Mouse (Mus musculus) layer of hippocampus, adult 9-11 months (tissue): Measurements from ENCODE around the gene Prkaa1.

ENCODE experiments used
- DNase-seq: peaks from one replicate; pipeline ENCODE4 v3.0.0; 2022

The Prkaa1 gene

DNA sequence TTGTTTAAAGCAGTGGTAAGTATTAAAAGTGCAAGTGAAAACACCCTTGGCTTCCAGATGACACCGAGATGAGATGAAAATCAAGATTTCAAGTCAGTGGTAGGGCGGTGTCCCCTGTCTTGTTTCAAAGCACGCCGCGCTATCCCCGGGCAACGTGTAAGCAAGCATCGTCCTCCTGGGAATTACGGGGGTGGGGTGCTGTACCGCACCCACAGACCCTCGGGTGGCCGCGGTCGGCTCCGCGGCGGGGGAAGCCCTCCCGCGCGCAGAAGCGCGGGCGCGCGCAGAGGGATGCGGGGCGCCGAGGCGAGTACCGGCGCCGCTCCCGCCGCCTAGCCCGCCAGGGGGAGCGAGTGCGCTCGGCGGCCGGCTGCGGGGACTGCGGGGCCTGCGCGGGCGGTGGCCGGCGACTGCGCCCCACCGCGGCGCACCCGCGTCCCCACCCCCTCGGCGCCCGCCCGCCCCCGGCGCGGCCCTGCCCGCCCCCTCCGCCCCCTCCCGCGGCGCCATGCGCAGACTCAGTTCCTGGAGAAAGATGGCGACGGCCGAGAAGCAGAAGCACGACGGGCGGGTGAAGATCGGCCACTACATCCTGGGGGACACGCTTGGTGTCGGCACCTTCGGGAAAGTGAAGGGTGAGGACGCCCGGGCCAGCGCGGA is at the start of gene Prkaa1:
TSS of gene Prkaa1 (plus strand) at position 501 of the 660 bp plus-strand sequence.
- peak; percentile 52 for DNase-seq

DNA sequence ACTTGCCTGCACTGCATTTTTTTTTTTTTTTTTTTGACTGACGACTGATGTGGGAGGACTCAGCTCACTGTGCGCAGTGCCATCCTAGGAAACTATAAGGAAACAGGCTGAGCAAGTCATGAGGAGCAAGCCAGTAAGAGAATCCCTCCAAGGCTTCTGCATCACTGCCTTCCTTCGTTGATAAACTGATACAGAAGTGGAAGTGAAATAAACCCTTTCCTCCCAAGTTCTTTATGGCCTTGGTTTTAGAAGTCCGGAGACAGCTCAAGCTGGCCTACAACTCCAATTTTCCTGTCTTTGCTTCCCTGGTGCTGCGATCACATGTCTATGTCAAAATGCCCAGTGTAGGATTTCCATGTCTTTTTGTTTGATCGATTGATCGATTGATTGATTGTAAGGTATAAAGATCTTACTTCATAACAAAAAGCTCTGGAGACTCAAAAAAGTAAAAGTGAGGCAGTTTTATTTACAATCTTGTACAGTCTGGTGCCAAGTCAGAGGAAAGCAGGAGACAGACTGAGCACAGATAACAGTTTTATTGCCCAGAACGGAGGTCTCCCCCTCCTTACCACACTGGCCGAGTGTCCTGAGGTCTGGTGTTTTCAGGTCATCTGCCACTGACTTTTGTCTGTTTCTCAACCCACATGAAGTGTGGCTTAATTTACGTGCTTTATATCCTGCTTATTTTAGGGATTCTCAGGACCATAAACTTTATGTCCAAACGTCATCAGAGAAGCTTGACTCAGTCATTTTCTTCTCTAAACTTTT is 47.9 kb upstream of the Prkaa1 start:
- no peak for DNase-seq

DNA sequence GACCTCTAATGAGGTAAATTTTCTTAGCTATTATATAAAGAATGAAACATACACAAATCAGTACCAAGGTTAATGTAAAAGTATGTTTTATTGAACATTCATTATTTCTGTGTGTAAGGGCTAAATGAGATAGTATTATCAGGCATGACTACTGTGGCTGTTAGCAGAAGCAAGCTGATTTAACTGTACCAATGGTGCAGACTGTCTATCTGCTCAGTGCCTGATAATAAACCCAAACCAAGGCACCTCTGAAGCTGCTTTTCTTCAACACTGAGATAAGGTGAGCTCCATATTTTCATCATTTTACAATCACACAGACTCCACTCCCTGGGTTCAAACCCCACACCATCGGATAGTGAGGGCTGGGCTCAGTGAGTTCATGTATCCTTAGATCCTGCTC is 46.3 kb upstream of the Prkaa1 start:
- DNase-seq: no peak

- peak; percentile 64 for DNase-seq
Observed at GRCm38 (mm10) chr15:5102312-5102711, 41.3 kb upstream of the Prkaa1 start.

- DNase-seq: no peak
Observed at GRCm38 (mm10) chr15:5105891-5106290, 37.8 kb upstream of the Prkaa1 start.

DNA sequence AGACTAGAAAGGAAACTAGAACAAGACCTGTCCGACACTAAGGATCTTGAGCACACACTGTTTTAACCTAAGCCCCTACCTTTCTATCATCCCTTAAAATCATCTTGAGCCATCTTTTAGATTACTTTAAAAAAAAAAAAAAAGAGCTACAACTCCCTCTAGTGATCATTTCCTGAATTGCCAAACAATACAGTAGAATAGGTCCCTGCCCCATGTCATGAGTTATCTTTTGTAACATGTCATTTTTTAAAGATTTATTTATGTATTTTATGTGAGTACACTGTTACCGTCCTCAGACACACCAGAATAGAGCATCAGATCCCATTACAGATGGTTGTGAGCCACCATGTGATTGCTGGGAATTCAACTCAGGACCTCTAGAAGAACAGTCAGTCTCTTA is 37.4 kb upstream of the Prkaa1 start:
- no peak for DNase-seq

GRCm38 (mm10) chr15:5107686-5108654 is 35.7 kb upstream of the Prkaa1 start, which contains the start of gene Card6:
TSS of gene Card6 (minus strand) at chr15:5108539.
- DNase-seq: peak; percentile 34

DNA sequence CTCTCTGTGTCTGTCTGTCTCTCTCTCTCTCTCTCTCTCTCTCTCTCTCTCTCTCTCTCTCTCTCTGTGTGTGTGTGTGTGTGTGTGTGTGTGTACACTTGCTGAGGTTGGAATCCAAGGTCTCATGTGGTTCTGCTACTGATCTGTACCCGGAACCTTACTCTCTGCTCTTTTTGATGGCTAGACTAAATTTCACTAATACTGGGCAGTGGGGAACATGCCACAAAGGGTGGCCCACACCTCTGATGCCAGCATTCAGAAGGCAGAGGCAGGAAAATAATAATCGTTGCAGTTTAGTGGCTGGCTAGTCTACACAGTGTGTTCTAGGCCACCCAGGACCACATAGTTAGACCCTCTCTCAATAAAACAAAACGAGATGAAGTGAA is 35.0 kb upstream of the Prkaa1 start:
- no peak for DNase-seq

GRCm38 (mm10) chr15:5112651-5113050 is 31.0 kb upstream of the Prkaa1 start:
- no peak for DNase-seq

GRCm38 (mm10) chr15:5115173-5115572 is 28.5 kb upstream of the Prkaa1 start:
- no peak for DNase-seq

DNA sequence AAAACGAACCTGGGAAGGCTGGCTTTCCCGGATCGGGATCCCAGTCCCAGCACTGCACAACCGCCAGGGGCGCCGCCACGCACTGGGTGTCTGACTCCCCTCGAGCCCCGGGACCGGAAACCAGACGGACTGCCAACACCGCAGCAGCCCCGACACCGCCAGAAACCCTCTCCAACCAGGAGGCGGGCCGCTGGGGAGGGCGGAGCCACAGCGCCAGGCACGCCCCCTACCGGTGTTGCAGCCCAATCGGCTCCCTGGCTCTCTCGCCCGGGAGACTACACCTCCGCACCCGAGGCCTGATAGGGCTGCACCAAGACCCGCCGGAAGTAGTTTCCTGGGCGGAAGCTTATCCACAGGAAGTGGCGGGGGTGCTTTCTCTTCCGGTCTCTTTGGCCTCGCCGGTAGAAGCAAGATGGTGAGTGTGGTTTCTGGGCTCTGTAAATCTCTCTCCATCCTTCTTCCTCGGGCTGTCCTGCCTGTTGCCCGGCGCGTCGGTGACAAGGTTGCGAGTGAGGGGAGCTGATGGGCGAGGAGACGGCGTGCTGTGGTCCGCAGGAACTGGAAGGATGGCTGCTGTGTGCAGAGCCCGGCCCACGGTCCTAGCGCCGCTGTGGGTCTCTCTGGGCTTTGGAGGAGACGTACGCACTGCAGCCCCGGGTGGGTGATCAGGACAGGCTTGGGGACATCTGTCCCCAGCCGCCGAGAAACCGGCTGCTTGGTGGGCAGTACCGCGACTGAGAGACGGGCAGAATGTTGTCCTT is 27.2 kb upstream of the Prkaa1 start, which contains the start of gene Rpl37:
TSS of gene Rpl37 (plus strand) at position 376 of the 761 bp plus-strand sequence.
- DNase-seq: peak; percentile 99

DNA sequence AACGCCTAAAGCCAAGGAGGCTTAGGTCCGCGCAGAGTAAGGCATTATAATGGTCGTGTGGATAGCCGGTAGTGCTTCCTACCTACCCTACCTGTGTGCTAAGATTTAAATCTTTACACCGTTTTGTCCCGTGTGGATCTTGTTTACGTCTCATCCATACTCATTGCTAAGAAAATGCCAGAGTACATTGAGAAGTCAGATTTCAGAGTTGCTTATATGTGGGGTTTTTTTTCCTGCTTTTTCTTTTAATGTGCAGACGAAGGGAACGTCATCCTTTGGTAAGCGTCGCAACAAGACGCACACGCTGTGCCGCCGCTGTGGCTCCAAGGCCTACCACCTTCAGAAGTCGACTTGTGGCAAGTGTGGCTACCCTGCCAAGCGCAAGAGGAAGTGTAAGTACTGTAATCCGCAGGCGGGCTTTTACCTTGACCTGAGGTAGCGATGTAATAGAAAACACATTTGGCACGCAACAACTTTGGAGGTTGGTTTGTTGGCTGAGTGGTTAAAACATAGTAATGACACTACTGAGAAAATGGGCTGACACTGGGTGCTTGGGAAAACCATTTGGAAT is 26.5 kb upstream of the Prkaa1 start:
- DNase-seq: no peak

GRCm38 (mm10) chr15:5118626-5119025 is 25.0 kb upstream of the Prkaa1 start:
- DNase-seq: no peak

- DNase-seq: no peak
Observed at GRCm38 (mm10) chr15:5119192-5119591, 24.5 kb upstream of the Prkaa1 start.

DNA sequence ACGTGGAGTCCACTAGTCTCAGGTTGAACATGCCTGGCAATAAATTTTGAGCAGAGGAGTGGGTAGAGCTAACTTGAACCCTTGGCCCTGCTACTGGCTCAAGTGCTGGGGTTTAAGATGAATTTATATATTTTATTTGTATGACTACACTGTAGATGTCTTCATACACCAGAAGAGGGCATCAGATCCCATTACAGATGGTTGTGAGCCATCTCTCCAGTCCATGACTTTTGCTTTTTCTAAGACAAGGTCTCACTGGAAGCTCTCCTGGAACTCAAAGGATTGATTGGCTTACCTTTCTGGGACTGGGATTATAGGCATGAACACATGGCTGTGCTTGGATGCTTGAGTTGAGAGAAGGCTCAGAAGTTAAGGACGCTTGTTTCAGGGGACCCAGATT is 24.0 kb upstream of the Prkaa1 start:
- no peak for DNase-seq

DNA sequence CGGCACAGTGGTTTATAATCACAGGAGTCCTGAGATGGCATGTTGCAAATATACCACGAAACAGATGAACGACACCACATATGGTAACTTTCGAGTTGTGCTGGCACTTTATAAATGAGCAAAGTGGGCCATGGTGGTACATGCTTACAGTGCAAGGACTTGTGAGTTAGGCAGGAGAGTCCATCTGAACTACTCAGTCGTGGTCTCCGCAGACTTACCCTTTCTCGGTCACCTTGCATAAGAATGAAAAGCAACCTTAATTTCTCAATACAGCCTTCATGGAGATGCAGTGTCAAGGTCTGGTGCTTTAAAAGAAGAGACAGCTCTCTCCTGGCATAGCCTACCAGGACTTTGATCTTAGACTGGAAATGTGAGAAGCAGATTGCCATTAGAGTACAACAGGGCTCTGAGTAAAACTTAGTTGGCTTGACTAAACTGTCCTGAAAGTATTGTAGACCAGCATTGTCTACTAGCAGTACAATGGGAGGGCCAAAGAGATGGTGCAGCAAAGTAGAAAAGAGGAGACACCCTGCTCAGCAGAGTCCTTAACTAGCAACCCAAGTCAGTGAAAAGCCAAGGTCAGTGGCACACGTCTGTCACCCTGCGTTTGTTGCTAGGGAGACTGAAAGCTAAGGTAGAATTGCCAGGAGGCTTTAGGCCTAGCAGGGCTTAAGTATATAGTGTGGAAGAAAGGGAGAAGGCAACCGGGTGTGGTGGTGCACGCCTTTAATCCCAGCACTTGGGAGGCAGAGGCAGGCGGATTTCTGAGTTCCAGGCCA is 21.9 kb upstream of the Prkaa1 start:
- no peak for DNase-seq

DNA sequence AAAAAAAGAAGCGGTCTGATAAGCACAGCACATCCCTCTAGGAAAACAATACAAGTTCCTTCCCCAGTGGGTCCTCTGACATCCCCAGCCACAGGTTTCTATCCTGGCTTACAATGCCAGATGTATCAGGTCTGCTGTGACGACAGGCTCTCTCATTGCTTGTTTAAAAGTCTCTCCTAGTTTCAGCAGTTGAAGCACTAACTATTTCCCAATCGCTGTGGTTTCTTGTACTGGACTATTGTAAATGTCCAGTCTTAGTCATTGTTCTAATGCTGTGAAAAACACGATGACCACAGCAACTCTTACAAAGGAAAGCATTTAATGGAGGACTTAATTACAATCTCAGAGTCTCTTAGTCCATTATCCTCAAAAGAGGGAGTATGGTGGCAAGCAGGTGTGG is 17.2 kb upstream of the Prkaa1 start:
- no peak for DNase-seq

- DNase-seq: no peak
Observed at GRCm38 (mm10) chr15:5127487-5127886, 16.2 kb upstream of the Prkaa1 start.

DNA sequence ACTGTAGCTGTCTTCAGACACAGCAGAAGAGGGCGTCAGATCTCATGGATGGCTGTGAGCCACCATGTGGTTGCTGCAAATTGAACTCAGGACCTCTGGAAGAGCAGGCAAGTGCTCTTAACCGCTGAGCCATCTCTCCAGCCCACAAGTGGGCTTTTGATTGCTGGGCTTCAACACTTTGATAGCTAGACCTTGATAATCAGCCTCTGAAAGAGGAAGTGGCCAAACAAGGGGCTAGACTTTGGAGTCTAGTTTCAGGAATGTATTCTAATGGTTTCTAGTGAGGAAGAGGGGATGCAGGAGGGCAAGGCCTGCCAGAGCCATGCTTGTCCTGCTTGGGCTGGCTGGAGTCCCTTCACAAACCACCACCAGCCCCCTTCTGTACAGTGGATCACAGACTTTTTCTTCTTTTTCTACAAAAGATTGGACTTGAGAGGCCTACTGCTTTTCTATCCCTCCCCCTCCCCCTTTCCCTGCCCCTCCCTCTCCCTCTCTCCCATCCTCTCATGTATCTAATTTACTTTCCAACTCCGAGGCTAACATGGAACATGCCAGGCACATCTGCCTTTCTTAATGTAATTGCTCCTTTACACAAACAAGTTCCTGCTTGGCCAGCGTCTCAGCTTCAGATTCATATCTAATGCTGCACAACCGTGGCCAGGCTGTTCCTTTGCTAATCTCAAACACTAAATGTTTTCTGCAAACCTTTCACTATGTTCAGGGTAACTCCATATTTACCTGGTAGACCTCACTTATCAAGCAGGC is 15.3 kb upstream of the Prkaa1 start:
- DNase-seq: no peak

DNA sequence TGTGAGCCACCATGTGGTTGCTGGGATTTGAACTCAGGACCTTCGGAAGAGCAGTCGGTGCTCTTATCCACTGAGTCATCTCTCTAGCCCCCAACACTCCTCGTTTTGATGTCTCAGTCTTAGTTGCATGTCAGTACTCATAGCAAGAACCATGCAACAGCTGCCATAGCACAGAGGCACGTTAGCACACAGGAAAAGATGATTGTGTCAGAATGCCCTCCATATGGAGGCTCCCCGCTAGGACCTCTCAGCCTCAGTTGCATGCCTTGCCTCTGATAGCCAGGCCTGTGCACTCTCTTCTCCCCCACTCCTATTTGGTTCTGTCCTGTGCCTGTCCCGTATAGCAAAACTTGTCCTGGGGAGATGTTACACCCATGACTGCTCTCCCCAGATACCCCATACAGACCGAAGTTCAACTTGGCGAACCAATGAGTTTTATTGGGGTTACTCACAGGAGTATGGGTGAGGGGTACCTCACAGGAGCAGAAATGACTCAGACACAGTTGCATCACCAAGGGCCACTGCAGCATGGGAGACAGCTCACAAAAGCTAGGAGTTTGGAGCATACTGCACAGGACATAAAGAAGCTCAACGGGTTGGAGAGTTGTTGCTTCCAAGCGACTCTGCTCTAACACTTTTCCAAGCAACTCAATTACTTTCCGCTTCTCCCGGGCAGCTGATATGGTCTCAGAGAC is 14.4 kb upstream of the Prkaa1 start:
- DNase-seq: no peak
